Mouse (Mus musculus): ENCODE results near the gene Gja8. TPM values are rescaled to one million over a fixed set of nuclear protein-coding genes. Genes with fewer than 3 reads are reported as not detected.

Gja8 gene
- polyA plus RNA-seq, 1 experiment from 2014 or later, result 0.02 TPM

GRCm38 (mm10) chr3:96871070-96871469 lies 54.8 kb downstream of the Gja8 start:
- Histone ChIP-seq H3K9me3 (no peaks in the 10 kb centered on the region), H3K4me1 (no peaks in the 10 kb centered on the region), H3K27ac (replicated peaks) (no peak overlapping the region), H3K27me3 (replicated peaks; ENCODE audit: low read depth, poor library complexity, severe bottlenecking) (no peaks in the 10 kb centered on the region), H3K4me3 (no peak overlapping the region), H3K36me3 (replicated peaks) (peaks cover 82% of the 10 kb centered on the region)
- 87% methylated on average over 8 of the region's 8 CpGs for WGBS
- DNase-seq (ENCODE audit: low spot score), result no peak

DNA sequence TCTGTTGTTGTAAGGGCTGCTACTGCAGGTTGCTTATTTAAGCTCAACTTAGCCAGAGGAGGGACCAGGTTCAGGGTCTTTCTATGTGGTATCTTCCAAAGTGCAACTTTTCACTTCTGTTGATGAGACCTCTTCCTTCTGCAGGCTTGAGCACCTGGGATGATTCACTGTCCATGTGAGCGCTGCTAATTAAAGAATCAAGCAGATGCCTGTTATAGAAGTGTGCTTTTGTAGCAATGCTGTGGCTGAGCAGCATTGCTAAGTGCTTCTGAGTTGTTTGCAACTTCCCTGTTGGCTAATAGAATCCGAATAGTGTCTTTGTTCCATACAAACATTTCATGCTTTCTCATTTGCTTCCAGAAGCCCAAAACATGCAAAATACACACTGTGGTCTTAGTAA lies 55.5 kb downstream of the Gja8 start:
- no peaks in the 10 kb centered on the region for H3K9me3 ChIP-seq
- no peaks in the 10 kb centered on the region for H3K4me1 ChIP-seq
- 93% methylated on average over 2 of the region's 2 CpGs for WGBS
- no peak overlapping the region for H3K4me3 ChIP-seq
- DNase-seq (ENCODE audit: low spot score), result no peak
- H3K27me3 ChIP-seq (replicated peaks; ENCODE audit: low read depth, poor library complexity, severe bottlenecking), result no peaks in the 10 kb centered on the region
- no peak overlapping the region for H3K27ac ChIP-seq (replicated peaks)
- peaks cover 77% of the 10 kb centered on the region for H3K36me3 ChIP-seq (replicated peaks)

- no peaks in the 10 kb centered on the region for H3K4me1 ChIP-seq
- no peaks in the 10 kb centered on the region for H3K27me3 ChIP-seq (replicated peaks; ENCODE audit: low read depth, poor library complexity, severe bottlenecking)
- 93% methylated on average over 7 of the region's 7 CpGs for WGBS
- H3K9me3 ChIP-seq, result no peaks in the 10 kb centered on the region
- H3K4me3 ChIP-seq, result no peak overlapping the region
- peaks cover 66% of the 10 kb centered on the region for H3K36me3 ChIP-seq (replicated peaks)
- no peak for DNase-seq (ENCODE audit: low spot score)
- H3K27ac ChIP-seq (replicated peaks), result no peak overlapping the region
Measured at GRCm38 (mm10) chr3:96869091-96869490, 56.7 kb downstream of the Gja8 start.

GRCm38 (mm10) chr3:96868566-96868965 lies 57.3 kb downstream of the Gja8 start:
- no peak for DNase-seq (ENCODE audit: low spot score)
- Histone ChIP-seq H3K27ac (replicated peaks) (no peak overlapping the region), H3K27me3 (replicated peaks; ENCODE audit: low read depth, poor library complexity, severe bottlenecking) (no peaks in the 10 kb centered on the region), H3K36me3 (replicated peaks) (peaks cover 61% of the 10 kb centered on the region), H3K9me3 (no peaks in the 10 kb centered on the region), H3K4me1 (no peaks in the 10 kb centered on the region), H3K4me3 (no peak overlapping the region)
- WGBS, result 92% methylated on average over 8 of the region's 8 CpGs

- H3K36me3 ChIP-seq (replicated peaks), result peaks cover 54% of the 10 kb centered on the region
- no peaks in the 10 kb centered on the region for H3K4me1 ChIP-seq
- no peaks in the 10 kb centered on the region for H3K27me3 ChIP-seq (replicated peaks; ENCODE audit: low read depth, poor library complexity, severe bottlenecking)
- H3K9me3 ChIP-seq, result no peaks in the 10 kb centered on the region
- H3K4me3 ChIP-seq, result no peak overlapping the region
- WGBS, result 93% methylated on average over 3 of the region's 3 CpGs
- no peak for DNase-seq (ENCODE audit: low spot score)
- no peak overlapping the region for H3K27ac ChIP-seq (replicated peaks)
Measured at GRCm38 (mm10) chr3:96867863-96868262, 58.0 kb downstream of the Gja8 start.

Other genes with a start within 250 kb of the Gja8 start
- 45.2 and 53.4 TPM in 2 replicates for gene Pias3, start 229.6 kb downstream of the Gja8 start, polyA plus RNA-seq (2016; fragmentation: Nextera tagmentation; extraction: Ambion mirVana)
- gene Nudt17, start 217.5 kb downstream of the Gja8 start, polyA plus RNA-seq (2016; fragmentation: Nextera tagmentation; extraction: Ambion mirVana), result 12.9 and 13.0 TPM in 2 replicates
- gene Polr3c, start 198.4 kb downstream of the Gja8 start, polyA plus RNA-seq (2016; fragmentation: Nextera tagmentation; extraction: Ambion mirVana), result 44.1 and 47.6 TPM in 2 replicates
- 66.8 and 69.7 TPM in 2 replicates for gene Rnf115, start 198.4 kb downstream of the Gja8 start, polyA plus RNA-seq (2016; fragmentation: Nextera tagmentation; extraction: Ambion mirVana)
- gene Pdzk1, start 96.7 kb downstream of the Gja8 start, polyA plus RNA-seq (2016; fragmentation: Nextera tagmentation; extraction: Ambion mirVana), result 0.24 TPM in 1 of 2 replicates, not detected in the other
- gene Cd160, start 96.7 kb downstream of the Gja8 start, polyA plus RNA-seq (2016; fragmentation: Nextera tagmentation; extraction: Ambion mirVana), result 0.14 and 0.19 TPM in 2 replicates
- 9.4 and 9.6 TPM in 2 replicates for gene Gja5, start 21.3 kb downstream of the Gja8 start, polyA plus RNA-seq (2016; fragmentation: Nextera tagmentation; extraction: Ambion mirVana)
- 38.1 and 42.2 TPM in 2 replicates for gene Gpr89, start 20.7 kb downstream of the Gja8 start, polyA plus RNA-seq (2016; fragmentation: Nextera tagmentation; extraction: Ambion mirVana)
- 31.0 and 32.6 TPM in 2 replicates for gene Acp6, start 232.8 kb upstream of the Gja8 start, polyA plus RNA-seq (2016; fragmentation: Nextera tagmentation; extraction: Ambion mirVana)

Measured in embryonic facial prominence, embryonic 10.5 days (tissue).